Mouse (Mus musculus) lung, embryonic 16.5 days (tissue): ENCODE results near the gene Slc25a17. TPM values are rescaled to one million over a fixed set of nuclear protein-coding genes. Genes with fewer than 3 reads are reported as not detected.

ENCODE experiments used
- ATAC-seq: fragments of 200-750 bp; cut with Nextera tagmentation; 2 replicates; pipeline ENCODE4 v1.8.0; 2017; ENCODE audit warnings: low read depth, mild to moderate bottlenecking, moderate library complexity
- H3K27ac ChIP-seq: fragments of 300-500 bp; sonication (generic); 2 replicates; pipeline ENCODE4 v1.5.1; 2014; ENCODE audit warnings: mild to moderate bottlenecking, control low read depth, low read length
- H3K27me3 ChIP-seq: fragments of 300-500 bp; sonication (generic); 2 replicates; pipeline ENCODE4 v1.6.1; 2014; ENCODE audit warnings: low read depth, low read length, mixed read lengths; ENCODE audit not compliant: control insufficient read depth, insufficient read depth
- H3K36me3 ChIP-seq: fragments of 300-500 bp; sonication (generic); 2 replicates; pipeline ENCODE4 v1.6.1; 2014; ENCODE audit warnings: low read length; ENCODE audit not compliant: control insufficient read depth, insufficient read depth
- H3K4me1 ChIP-seq: fragments of 300-500 bp; sonication (generic); replicated peaks from 2 replicates; pipeline ENCODE4 v1.6.1; 2014; ENCODE audit warnings: low read length, mixed read lengths; ENCODE audit not compliant: control insufficient read depth, insufficient read depth
- H3K4me2 ChIP-seq: fragments of 300-500 bp; sonication (generic); 2 replicates; pipeline ENCODE4 v1.6.1; 2014; ENCODE audit warnings: low read depth, low read length, control low read depth
- H3K4me3 ChIP-seq: fragments of 300-500 bp; sonication (generic); 2 replicates; pipeline ENCODE4 v1.5.1; 2014; ENCODE audit warnings: mild to moderate bottlenecking, low read length, control low read depth
- H3K9ac ChIP-seq: fragments of 300-500 bp; sonication (generic); 2 replicates; pipeline ENCODE4 v1.6.1; 2014; ENCODE audit warnings: low read length, control low read depth
- H3K9me3 ChIP-seq: fragments of 300-500 bp; sonication (generic); 2 replicates; pipeline ENCODE4 v1.6.1; 2016; ENCODE audit warnings: low read length; ENCODE audit not compliant: control insufficient read depth
- WGBS: fragments of 180-500 bp; shearing (Covaris S2); extraction: QIAGEN DNeasy Blood & Tissue Kit; methylation state at CpG from one replicate; pipeline ENCODE4 v1.1.7; 2014; 5-methylcytosine and 5-hydroxymethylcytosine counted together
- polyA plus RNA-seq: library from polyadenylated mRNA; unstranded; fragments of >200 nt; fragmentation: Nextera tagmentation; extraction: Ambion mirVana; gene quantifications from 2 replicates; pipeline ENCODE4 v1.2.1, GENCODE M21; 2015

The Slc25a17 gene
- polyA plus RNA-seq, 1 experiment from 2014 or later: 111 TPM

DNA sequence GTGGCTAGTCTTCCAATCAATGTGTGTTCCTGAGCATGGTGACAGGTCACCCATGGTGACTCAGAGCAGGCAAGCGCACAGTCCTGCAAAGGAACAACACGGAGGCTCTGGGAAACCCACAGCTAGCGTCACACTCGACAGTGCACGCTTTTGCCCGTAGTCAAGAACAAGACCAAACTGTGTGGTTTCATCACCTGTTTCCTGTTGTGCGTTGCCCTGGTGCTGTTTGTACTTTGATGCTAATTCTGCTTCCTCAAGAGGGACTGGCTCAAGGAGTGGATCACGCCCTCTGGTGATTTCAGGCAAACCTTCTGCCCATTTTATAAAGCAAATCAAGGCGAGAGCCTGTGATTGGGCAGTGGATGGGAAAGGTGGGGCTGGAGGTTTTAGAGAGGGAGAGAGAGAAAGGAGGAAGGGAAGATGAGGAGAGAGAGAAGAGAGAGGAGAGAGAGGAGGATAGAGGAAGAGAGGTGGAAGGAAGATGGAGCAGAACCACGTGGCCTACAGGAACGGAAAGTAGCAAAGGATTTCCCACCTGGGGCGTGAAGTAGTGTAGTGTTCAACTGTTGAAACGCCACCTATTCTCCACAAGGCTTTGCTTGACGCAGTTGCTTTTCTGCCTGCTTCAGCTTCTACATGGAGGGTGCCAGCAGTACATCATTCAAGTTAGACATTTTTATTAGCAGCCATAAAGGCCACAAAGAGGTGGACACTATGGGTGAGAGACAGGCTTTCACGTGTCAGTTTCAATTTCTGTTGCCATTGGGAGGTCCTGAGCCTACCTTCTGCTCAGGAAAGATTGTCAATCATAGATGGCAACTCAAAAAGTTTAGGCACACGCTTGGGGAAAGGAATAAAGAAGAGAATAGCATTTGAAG is 59.2 kb downstream of the Slc25a17 start:
- H3K9ac ChIP-seq: no peak overlapping the region
- no peaks in the 10 kb centered on the region for H3K27me3 ChIP-seq
- no peaks in the 10 kb centered on the region for H3K9me3 ChIP-seq
- H3K4me3 ChIP-seq: no peak overlapping the region
- H3K4me2 ChIP-seq: no peak overlapping the region
- no peaks in the 10 kb centered on the region for H3K4me1 ChIP-seq
- 64% methylated on average over 16 of the region's 16 CpGs for WGBS
- peak; percentile 43; the same call in 1 of the 2 replicates for ATAC-seq
- no peaks in the 10 kb centered on the region for H3K36me3 ChIP-seq
- no peak overlapping the region for H3K27ac ChIP-seq

- H3K4me2 ChIP-seq: no peak overlapping the region
- no peaks in the 10 kb centered on the region for H3K9me3 ChIP-seq
- no peak overlapping the region for H3K27ac ChIP-seq
- no peaks in the 10 kb centered on the region for H3K4me1 ChIP-seq
- H3K9ac ChIP-seq: no peak overlapping the region
- H3K36me3 ChIP-seq: no peaks in the 10 kb centered on the region
- WGBS: 58% methylated on average over 3 of the region's 3 CpGs
- no peak overlapping the region for H3K4me3 ChIP-seq
- ATAC-seq: no peak
- H3K27me3 ChIP-seq: no peaks in the 10 kb centered on the region
Observed at GRCm38 (mm10) chr15:81300520-81301069, 60.0 kb downstream of the Slc25a17 start.

GRCm38 (mm10) chr15:81299549-81299948 is 61.1 kb downstream of the Slc25a17 start:
- Histone ChIP-seq H3K36me3 (no peaks in the 10 kb centered on the region), H3K4me2 (no peak overlapping the region), H3K27me3 (no peaks in the 10 kb centered on the region), H3K9ac (no peak overlapping the region), H3K4me1 (no peaks in the 10 kb centered on the region), H3K9me3 (no peaks in the 10 kb centered on the region), H3K27ac (no peak overlapping the region), H3K4me3 (no peak overlapping the region)
- 76% methylated on average over 4 of the region's 4 CpGs for WGBS
- no peak for ATAC-seq

- no peaks in the 10 kb centered on the region for H3K4me1 ChIP-seq
- WGBS: 66% methylated on average over 6 of the region's 6 CpGs
- no peak overlapping the region for H3K4me2 ChIP-seq
- no peak for ATAC-seq
- no peaks in the 10 kb centered on the region for H3K9me3 ChIP-seq
- H3K36me3 ChIP-seq: no peaks in the 10 kb centered on the region
- no peaks in the 10 kb centered on the region for H3K27me3 ChIP-seq
- H3K4me3 ChIP-seq: no peak overlapping the region
- no peak overlapping the region for H3K9ac ChIP-seq
- H3K27ac ChIP-seq: no peak overlapping the region
Observed at GRCm38 (mm10) chr15:81298213-81298612, 62.4 kb downstream of the Slc25a17 start.

- H3K4me1 ChIP-seq: no peaks in the 10 kb centered on the region; the same call in 1 of the 2 replicates
- 77% methylated on average over 3 of the region's 3 CpGs for WGBS
- H3K9me3 ChIP-seq: no peaks in the 10 kb centered on the region
- H3K27me3 ChIP-seq: no peaks in the 10 kb centered on the region
- no peak overlapping the region for H3K9ac ChIP-seq
- no peak overlapping the region for H3K4me3 ChIP-seq
- no peak overlapping the region for H3K27ac ChIP-seq
- no peak overlapping the region for H3K4me2 ChIP-seq
- no peak for ATAC-seq
- no peaks in the 10 kb centered on the region for H3K36me3 ChIP-seq
Observed at GRCm38 (mm10) chr15:81297543-81297942, 63.1 kb downstream of the Slc25a17 start.

- H3K4me2 ChIP-seq: no peak overlapping the region
- no peak overlapping the region for H3K4me3 ChIP-seq
- H3K27ac ChIP-seq: no peak overlapping the region
- 90% methylated on average over 10 of the region's 10 CpGs for WGBS
- H3K9me3 ChIP-seq: no peaks in the 10 kb centered on the region
- H3K9ac ChIP-seq: no peak overlapping the region
- no peaks in the 10 kb centered on the region for H3K27me3 ChIP-seq
- no peaks in the 10 kb centered on the region; the same call in 1 of the 2 replicates for H3K4me1 ChIP-seq
- no peak for ATAC-seq
- H3K36me3 ChIP-seq: no peaks in the 10 kb centered on the region
Observed at GRCm38 (mm10) chr15:81294897-81295296, 65.7 kb downstream of the Slc25a17 start.

DNA sequence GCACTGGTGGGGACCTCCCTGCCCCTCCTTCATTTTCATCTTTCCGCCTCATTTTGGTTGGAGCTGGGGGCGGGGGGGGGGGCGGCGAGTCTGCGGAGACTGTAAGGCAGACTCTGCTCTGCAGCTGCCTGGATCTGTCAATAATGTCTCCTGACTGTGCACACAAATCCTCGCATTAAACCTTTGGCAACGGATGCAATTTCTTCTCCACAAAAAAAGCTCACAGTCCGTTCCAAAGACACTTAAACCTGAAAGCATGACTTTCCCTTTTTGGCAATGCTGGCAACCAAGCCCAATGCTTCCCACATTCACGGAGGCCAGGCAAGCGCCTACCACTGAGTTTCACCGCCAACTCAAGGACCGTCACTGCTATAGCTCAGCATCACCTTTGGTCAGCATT is 66.2 kb downstream of the Slc25a17 start:
- H3K4me3 ChIP-seq: no peak overlapping the region
- no peak overlapping the region for H3K4me2 ChIP-seq
- no peak for ATAC-seq
- H3K36me3 ChIP-seq: no peaks in the 10 kb centered on the region
- no peaks in the 10 kb centered on the region for H3K9me3 ChIP-seq
- H3K4me1 ChIP-seq: no peaks in the 10 kb centered on the region; the same call in 1 of the 2 replicates
- no peak overlapping the region for H3K9ac ChIP-seq
- H3K27ac ChIP-seq: no peak overlapping the region
- H3K27me3 ChIP-seq: no peaks in the 10 kb centered on the region
- WGBS: 59% methylated on average over 12 of the region's 12 CpGs

DNA sequence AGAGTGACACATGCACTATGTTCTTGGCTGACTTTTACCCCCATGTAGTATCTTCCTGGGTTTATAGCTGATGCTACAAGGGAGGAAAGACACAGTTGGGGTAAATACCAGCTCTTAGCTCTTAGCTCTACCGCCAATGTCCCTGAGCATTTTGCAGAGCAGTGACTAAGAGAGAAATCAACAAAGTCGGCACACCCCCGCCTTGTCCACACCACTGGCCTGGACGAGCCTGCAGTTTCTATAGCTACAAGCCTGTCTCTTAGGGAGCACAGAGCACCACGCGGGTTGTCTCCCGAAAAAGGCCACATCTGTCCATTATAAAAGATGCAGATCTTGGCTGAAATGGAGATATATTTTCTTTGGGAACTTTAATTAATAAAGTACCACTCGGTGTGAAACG is 69.9 kb downstream of the Slc25a17 start:
- no peaks in the 10 kb centered on the region for H3K9me3 ChIP-seq
- no peaks in the 10 kb centered on the region for H3K27me3 ChIP-seq
- 81% methylated on average over 9 of the region's 9 CpGs for WGBS
- no peak for ATAC-seq
- no peaks in the 10 kb centered on the region; the same call in 1 of the 2 replicates for H3K4me1 ChIP-seq
- H3K9ac ChIP-seq: no peak overlapping the region
- no peak overlapping the region for H3K4me3 ChIP-seq
- no peak overlapping the region for H3K4me2 ChIP-seq
- no peak overlapping the region for H3K27ac ChIP-seq
- no peaks in the 10 kb centered on the region for H3K36me3 ChIP-seq

DNA sequence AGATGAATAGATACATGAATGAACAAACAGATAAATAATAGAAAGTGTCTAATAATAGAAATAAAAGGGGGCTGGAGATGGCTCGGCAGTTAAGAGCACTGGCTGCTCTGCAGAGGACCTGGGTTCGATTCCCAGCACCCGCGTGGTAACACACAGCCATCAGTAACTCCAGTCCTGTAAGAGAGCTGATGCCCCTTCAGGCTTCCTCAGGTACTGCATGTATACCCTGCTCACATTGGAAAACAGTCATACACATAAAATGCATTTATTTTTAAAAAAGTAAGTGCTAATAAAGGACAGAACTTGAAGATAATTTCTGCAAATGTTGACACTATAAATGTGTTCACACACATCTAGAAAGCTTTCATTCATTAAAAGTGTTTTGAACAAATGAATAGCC is 70.4 kb downstream of the Slc25a17 start:
- Histone ChIP-seq H3K4me1 (no peaks in the 10 kb centered on the region; the same call in 1 of the 2 replicates), H3K4me2 (no peak overlapping the region), H3K9me3 (no peaks in the 10 kb centered on the region), H3K27ac (no peak overlapping the region), H3K9ac (no peak overlapping the region), H3K4me3 (no peak overlapping the region), H3K36me3 (no peaks in the 10 kb centered on the region), H3K27me3 (no peaks in the 10 kb centered on the region)
- ATAC-seq: no peak
- WGBS: 91% methylated on average over 4 of the region's 4 CpGs
